Mouse (Mus musculus) kidney, embryonic 15.5 days (tissue): ENCODE results near the gene R3hdml. TPM values are rescaled to one million over a fixed set of nuclear protein-coding genes. Genes with fewer than 3 reads are reported as not detected.

Experiments used
- ATAC-seq: fragments of 200-750 bp; cut with Nextera tagmentation; replicated peaks from 2 replicates; pipeline ENCODE4 v1.8.0; 2017; ENCODE audit warnings: moderate TSS enrichment; ENCODE audit not compliant: low FRiP score
- H3K27ac ChIP-seq: fragments of 300-500 bp; sonication (generic); 2 replicates; pipeline ENCODE4 v1.5.1; 2015; ENCODE audit warnings: mild to moderate bottlenecking, inconsistent platforms
- H3K27me3 ChIP-seq: fragments of 300-500 bp; sonication (generic); 2 replicates; pipeline ENCODE4 v1.6.1; 2015; ENCODE audit warnings: inconsistent platforms
- H3K36me3 ChIP-seq: fragments of 300-500 bp; sonication (generic); 2 replicates; pipeline ENCODE4 v1.6.1; 2015; ENCODE audit warnings: inconsistent platforms
- H3K4me1 ChIP-seq: fragments of 300-500 bp; sonication (generic); 2 replicates; pipeline ENCODE4 v1.6.1; 2015; ENCODE audit warnings: inconsistent platforms
- H3K4me2 ChIP-seq: fragments of 300-500 bp; sonication (generic); 2 replicates; pipeline ENCODE4 v1.6.1; 2015; ENCODE audit warnings: moderate library complexity, mild to moderate bottlenecking, inconsistent platforms
- H3K4me3 ChIP-seq: fragments of 300-500 bp; sonication (generic); replicated peaks from 2 replicates; pipeline ENCODE4 v1.5.1; 2015; ENCODE audit warnings: mild to moderate bottlenecking, inconsistent platforms
- H3K9ac ChIP-seq: fragments of 300-500 bp; sonication (generic); 2 replicates; pipeline ENCODE4 v1.6.1; 2015; ENCODE audit warnings: mild to moderate bottlenecking, inconsistent platforms
- H3K9me3 ChIP-seq: fragments of 300-500 bp; sonication (generic); replicated peaks from 2 replicates; pipeline ENCODE4 v1.6.1; 2016; ENCODE audit warnings: inconsistent platforms
- WGBS: fragments of 180-500 bp; shearing (Covaris S2); methylation state at CpG from one replicate; pipeline ENCODE4 v1.1.7; 2015; ENCODE audit warnings: mixed read lengths; 5-methylcytosine and 5-hydroxymethylcytosine counted together
- polyA plus RNA-seq: library from polyadenylated mRNA; unstranded; fragments of >200 nt; fragmentation: Nextera tagmentation; extraction: Ambion mirVana; gene quantifications from 2 replicates; pipeline ENCODE4 v1.2.1, GENCODE M21; 2015

The R3hdml gene
- polyA plus RNA-seq, 1 experiment from 2014 or later: 34.9 TPM

- no peaks in the 10 kb centered on the region for H3K4me1 ChIP-seq
- H3K27ac ChIP-seq: no peak overlapping the region
- 0 out of 2 replicates have a peak, but pooled peaks cover 1% of the 10 kb centered on the region for H3K27me3 ChIP-seq
- no peak overlapping the region for H3K4me3 ChIP-seq
- H3K9me3 ChIP-seq: no peaks in the 10 kb centered on the region
- no peak overlapping the region for H3K4me2 ChIP-seq
- 76% methylated on average over 10 of the region's 10 CpGs for WGBS
- no peak for ATAC-seq
- H3K9ac ChIP-seq: no peak overlapping the region
- no peaks in the 10 kb centered on the region for H3K36me3 ChIP-seq
These were observed 50.6 kb downstream of the R3hdml start for GRCm38 (mm10) chr2:163542674-163543073.

- peak; percentile 72 for ATAC-seq
- Histone ChIP-seq H3K27me3 (no peaks in the 10 kb centered on the region), H3K4me3 (peak overlapping the region; percentile 32), H3K36me3 (no peaks in the 10 kb centered on the region), H3K4me1 (peaks cover 15% of the 10 kb centered on the region; the same call in 1 of the 2 replicates), H3K9me3 (no peaks in the 10 kb centered on the region), H3K9ac (peak overlapping the region; percentile 21; the same call in 1 of the 2 replicates), H3K4me2 (peak overlapping the region; percentile 32; the same call in 1 of the 2 replicates), H3K27ac (no peak overlapping the region)
- WGBS: 70% methylated on average over 13 of the region's 14 CpGs
These were observed 54.7 kb downstream of the R3hdml start for GRCm38 (mm10) chr2:163546623-163547318.

- 72% methylated on average over 6 of the region's 6 CpGs for WGBS
- H3K4me3 ChIP-seq: peak overlapping the region; percentile 32
- H3K36me3 ChIP-seq: no peaks in the 10 kb centered on the region
- no peaks in the 10 kb centered on the region for H3K27me3 ChIP-seq
- H3K9me3 ChIP-seq: no peaks in the 10 kb centered on the region
- H3K4me1 ChIP-seq: peaks cover 15% of the 10 kb centered on the region; the same call in 1 of the 2 replicates
- H3K4me2 ChIP-seq: 0 out of 2 replicates have a peak overlapping the region, but pooled peaks have one; percentile 24
- peak overlapping the region; percentile 54; the same call in 1 of the 2 replicates for H3K27ac ChIP-seq
- ATAC-seq: no peak
- no peak overlapping the region for H3K9ac ChIP-seq
These were observed 56.7 kb downstream of the R3hdml start for GRCm38 (mm10) chr2:163548822-163549221.

GRCm38 (mm10) chr2:163549786-163550185 is 57.7 kb downstream of the R3hdml start:
- H3K27ac ChIP-seq: peak overlapping the region; percentile 54
- no peaks in the 10 kb centered on the region for H3K27me3 ChIP-seq
- ATAC-seq: peak; percentile 75
- peaks cover 15% of the 10 kb centered on the region; the same call in 1 of the 2 replicates for H3K4me1 ChIP-seq
- no peaks in the 10 kb centered on the region for H3K9me3 ChIP-seq
- no peaks in the 10 kb centered on the region for H3K36me3 ChIP-seq
- H3K4me2 ChIP-seq: peak overlapping the region; percentile 24; the same call in 1 of the 2 replicates
- no peak overlapping the region for H3K9ac ChIP-seq
- 24% methylated on average over 6 of the region's 6 CpGs for WGBS
- H3K4me3 ChIP-seq: 0 out of 2 replicates have a peak overlapping the region, but pooled peaks have one; percentile 11

Other genes with a start within 250 kb of the R3hdml start
- 2.5 and 4.2 TPM in 2 replicates for gene Jph2, start 94.3 kb upstream of the R3hdml start, polyA plus RNA-seq
- gene Oser1, start 67.6 kb upstream of the R3hdml start, polyA plus RNA-seq: 87.0 and 87.3 TPM in 2 replicates
- gene Gdap1l1, start 53.8 kb upstream of the R3hdml start, polyA plus RNA-seq: 1.2 and 2.8 TPM in 2 replicates
- 9.8 TPM in 2 replicates for gene Fitm2, start 19.7 kb upstream of the R3hdml start, polyA plus RNA-seq
- gene Hnf4a, start 14.5 kb downstream of the R3hdml start, polyA plus RNA-seq: 18.6 and 19.4 TPM in 2 replicates
- gene Ttpal, start 110.0 kb downstream of the R3hdml start, polyA plus RNA-seq: 29.2 and 30.6 TPM in 2 replicates
- 43.7 and 44.0 TPM in 2 replicates for gene Serinc3, start 152.8 kb downstream of the R3hdml start, polyA plus RNA-seq
- 167 and 174 TPM in 2 replicates for gene Pkig, start 166.1 kb downstream of the R3hdml start, polyA plus RNA-seq